Mouse (Mus musculus) intestine, embryonic 15.5 days (tissue): ENCODE results near the gene C5ar2. TPM values are rescaled to one million over a fixed set of nuclear protein-coding genes. Genes with fewer than 3 reads are reported as not detected.

Source experiments
- ATAC-seq: fragments of 200-750 bp; cut with Nextera tagmentation; 2 replicates; pipeline ENCODE4 v1.8.0; 2017; ENCODE audit warnings: moderate TSS enrichment, moderate library complexity
- H3K27ac ChIP-seq: fragments of 300-500 bp; sonication (generic); 2 replicates; pipeline ENCODE4 v1.5.1; 2015; ENCODE audit warnings: mild to moderate bottlenecking, inconsistent platforms
- H3K27me3 ChIP-seq: fragments of 300-500 bp; sonication (generic); replicated peaks from 2 replicates; pipeline ENCODE4 v1.6.1; 2015; ENCODE audit warnings: inconsistent platforms
- H3K36me3 ChIP-seq: fragments of 300-500 bp; sonication (generic); 2 replicates; pipeline ENCODE4 v1.6.1; 2015; ENCODE audit warnings: inconsistent platforms
- H3K4me1 ChIP-seq: fragments of 300-500 bp; sonication (generic); replicated peaks from 2 replicates; pipeline ENCODE4 v1.6.1; 2015; ENCODE audit warnings: inconsistent platforms
- H3K4me2 ChIP-seq: fragments of 300-500 bp; sonication (generic); replicated peaks from 2 replicates; pipeline ENCODE4 v1.6.1; 2015; ENCODE audit warnings: mild to moderate bottlenecking, inconsistent platforms
- H3K4me3 ChIP-seq: fragments of 300-500 bp; sonication (generic); replicated peaks from 2 replicates; pipeline ENCODE4 v1.5.1; 2015; ENCODE audit warnings: inconsistent platforms
- H3K9ac ChIP-seq: fragments of 300-500 bp; sonication (generic); 2 replicates; pipeline ENCODE4 v1.6.1; 2015; ENCODE audit warnings: inconsistent platforms
- H3K9me3 ChIP-seq: fragments of 300-500 bp; sonication (generic); 2 replicates; pipeline ENCODE4 v1.6.1; 2016; ENCODE audit warnings: inconsistent platforms
- WGBS: fragments of 180-500 bp; shearing (Covaris S2); methylation state at CpG from one replicate; pipeline ENCODE4 v1.1.7; 2015; 5-methylcytosine and 5-hydroxymethylcytosine counted together
- polyA plus RNA-seq: library from polyadenylated mRNA; unstranded; fragments of >200 nt; fragmentation: Nextera tagmentation; extraction: Ambion mirVana; gene quantifications from 2 replicates; pipeline ENCODE4 v1.2.1, GENCODE M21; 2015

C5ar2 gene
- polyA plus RNA-seq, 1 experiment from 2014 or later = 0.13 TPM

- Histone ChIP-seq H3K27ac (no peak overlapping the region), H3K36me3 (0 out of 2 replicates have a peak, but pooled peaks cover 3% of the 10 kb centered on the region), H3K27me3 (no peaks in the 10 kb centered on the region), H3K9me3 (no peaks in the 10 kb centered on the region), H3K4me3 (no peak overlapping the region), H3K4me2 (no peak overlapping the region), H3K4me1 (no peaks in the 10 kb centered on the region), H3K9ac (no peak overlapping the region)
- WGBS = 86% methylated on average over 8 of the region's 8 CpGs
- ATAC-seq = no peak
Observed at GRCm38 (mm10) chr7:16187494-16187893, 56.5 kb downstream of the C5ar2 start.

Other genes with a start within 250 kb of the C5ar2 start
- gene Bicra, start 196.2 kb downstream of the C5ar2 start, polyA plus RNA-seq = 4.9 and 5.4 TPM in 2 replicates
- 0.03 and 0.06 TPM in 2 replicates for gene Zfp541, start 182.3 kb downstream of the C5ar2 start, polyA plus RNA-seq
- 186 and 194 TPM in 2 replicates for gene Napa, start 145.7 kb downstream of the C5ar2 start, polyA plus RNA-seq
- gene Kptn, start 124.3 kb downstream of the C5ar2 start, polyA plus RNA-seq = 24.4 and 25.6 TPM in 2 replicates
- 0.15 and 0.23 TPM in 2 replicates for gene Slc8a2, start 114.3 kb downstream of the C5ar2 start, polyA plus RNA-seq
- gene Meis3, start 69.1 kb downstream of the C5ar2 start, polyA plus RNA-seq = 30.8 and 31.8 TPM in 2 replicates
- gene Dhx34, start 22.1 kb downstream of the C5ar2 start, polyA plus RNA-seq = 21.8 and 34.2 TPM in 2 replicates
- gene C5ar1, start 15.4 kb upstream of the C5ar2 start, polyA plus RNA-seq = 2.4 TPM in 2 replicates
- gene Inafm1, start 29.5 kb upstream of the C5ar2 start, polyA plus RNA-seq = 16.4 and 16.6 TPM in 2 replicates
- 23.3 and 24.7 TPM in 2 replicates for gene Ccdc9, start 42.6 kb upstream of the C5ar2 start, polyA plus RNA-seq
- 5.9 and 6.4 TPM in 2 replicates for gene Bbc3, start 64.2 kb upstream of the C5ar2 start, polyA plus RNA-seq
- 270 and 284 TPM in 2 replicates for gene Sae1, start 143.7 kb upstream of the C5ar2 start, polyA plus RNA-seq
- 13.8 and 14.4 TPM in 2 replicates for gene Zc3h4, start 156.8 kb upstream of the C5ar2 start, polyA plus RNA-seq
- 48.9 and 54.8 TPM in 2 replicates for gene Tmem160, start 208.6 kb upstream of the C5ar2 start, polyA plus RNA-seq
- 0.25 and 0.38 TPM in 2 replicates for gene Npas1, start 233.6 kb upstream of the C5ar2 start, polyA plus RNA-seq